Mouse (Mus musculus): ENCODE data around the gene Tstd1.

- TF ChIP-seq CTCF (IDR thresholded peaks at IDR 0.05; ENCODE audit: control insufficient read depth, insufficient read depth, insufficient read length) (no peak), USF1 (IDR thresholded peaks at IDR 0.05; ENCODE audit: low read depth) (no peak)
Observed at GRCm38 (mm10) chr1:171445050-171445449, 26.4 kb downstream of the Tstd1 start.
